Mouse (Mus musculus): Measurements from ENCODE around the gene Strip2.

DNA sequence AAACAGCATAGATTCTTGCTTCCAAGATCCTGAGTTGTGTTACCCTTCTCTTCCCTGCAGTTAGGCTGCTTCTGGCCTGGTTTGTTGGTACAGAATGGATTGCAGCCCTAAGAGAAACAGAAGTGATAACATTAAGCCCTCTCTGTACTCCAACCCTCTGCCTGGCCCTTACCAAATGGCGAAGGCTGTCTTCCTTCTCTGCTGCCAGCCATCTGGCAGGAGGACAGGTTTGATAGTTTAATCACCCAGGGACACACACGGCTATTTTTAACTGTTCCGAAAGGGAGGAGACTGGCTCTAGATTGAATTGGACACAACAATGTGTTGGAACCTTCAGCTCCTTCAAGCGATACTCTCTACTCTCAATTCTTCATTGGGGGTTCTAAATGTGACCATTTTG, 6.7 kb downstream of the Strip2 start:
- TF ChIP-seq NRF1 (IDR thresholded peaks at IDR 0.05; ENCODE audit: insufficient read depth, low read depth, low read length, poor library complexity, severe bottlenecking) (no peak), ETS1 (IDR thresholded peaks at IDR 0.05; ENCODE audit: low read depth, low read length) (no peak), NELFE (IDR thresholded peaks at IDR 0.05; ENCODE audit: low read depth, low read length) (no peak)
